In genomic region chr9:107511436-107511835, GRCm38 (mm10) we compare ENCODE assay signal across 15 mouse cellular contexts. TPM values are rescaled to one million over a fixed set of nuclear protein-coding genes. Genes with fewer than 3 reads are reported as not detected.
A peak's percentile ranks its signal among the peaks of the same experiment; 100 is the strongest.
DNase-seq lines count a peak whose midpoint lies in the region; ATAC-seq and TF ChIP-seq lines count a peak whose summit lies in the region.
"Had no signal": no experiment of that assay in that cellular context is flagged by ENCODE, and none has a peak within 500 bp of the region (broad histone marks: within the 10 kb centered on the region; RNA-seq: fewer than 3 reads in every experiment).

No protein-coding gene starts in this region.

- H3K9ac ChIP-seq in heart, embryonic 13.5 days: peak overlapping the region; percentile 47; the same call in 1 of the 2 replicates
- H3K9ac ChIP-seq in forebrain, embryonic 13.5 days: peak overlapping the region; percentile 22; the same call in 1 of the 2 replicates
- no peak overlapping the region for H3K9ac ChIP-seq in midbrain, embryonic 15.5 days
- H3K9ac ChIP-seq: intestine, embryonic 15.5 days; liver, embryonic 12.5 days had no signal

- H3K4me2 ChIP-seq in heart, embryonic 13.5 days: no peak overlapping the region
- H3K4me2 ChIP-seq in forebrain, embryonic 13.5 days: no peak overlapping the region
- no peak overlapping the region for H3K4me2 ChIP-seq in midbrain, embryonic 15.5 days
- H3K4me2 ChIP-seq: intestine, embryonic 15.5 days; liver, embryonic 12.5 days had no signal

- intact Hi-C loops in heart, postnatal 25 days (cut with DNase I): loop anchor here (5.0 kb wide), 1 partner anchor 219 kb away; no protein-coding TSS in a partner anchor

- no peak for DNase-seq in heart, postnatal 25 days (ENCODE audit: low spot score)
- peak; percentile 30 for DNase-seq in Patski (ENCODE audit: low read depth, low spot score)
- DNase-seq in frontal cortex, adult 2 months (ENCODE audit: extremely low spot score in 1 of 2, low spot score in 1 of 2): no peak
- DNase-seq in spleen, postnatal 36 days (ENCODE audit: low spot score in 2 of 2): no peak
- no peak for DNase-seq in spleen, adult 12 weeks (ENCODE audit: low spot score)
- DNase-seq: gastrocnemius, postnatal 10 days; lung, postnatal 14 days; right cerebral cortex, postnatal 4 days; thymus, postnatal 36 days had no signal

- POLR2A ChIA-PET in Patski (lab: Charles Lee): no interaction called here

- CTCF ChIA-PET in Patski (lab: Charles Lee): interaction anchor here (0.9 kb wide), 1 partner anchor 153 kb away, joined by 3 read pairs; no protein-coding TSS in a partner anchor

- no peaks in the 10 kb centered on the region for H3K36me3 ChIP-seq in heart, embryonic 13.5 days
- no peaks in the 10 kb centered on the region for H3K36me3 ChIP-seq in forebrain, embryonic 13.5 days (ENCODE audit: poor library complexity, severe bottlenecking)
- H3K36me3 ChIP-seq in midbrain, embryonic 15.5 days (replicated peaks): no peaks in the 10 kb centered on the region
- H3K36me3 ChIP-seq: intestine, embryonic 15.5 days; liver, embryonic 12.5 days had no signal

- in situ Hi-C loops in Patski (cut with MboI; ENCODE audit: low pct_unique_long_range_greater_than_20kb): loop anchor here (5.0 kb wide), 2 partner anchors 144 to 219 kb away; no protein-coding TSS in a partner anchor

- TF ChIP-seq CTCF in Patski (IDR thresholded peaks at IDR 0.05): no peak

- peaks cover 36% of the 10 kb centered on the region for H3K4me1 ChIP-seq in heart, embryonic 13.5 days
- H3K4me1 ChIP-seq in forebrain, embryonic 13.5 days: peaks cover 64% of the 10 kb centered on the region
- H3K4me1 ChIP-seq in midbrain, embryonic 15.5 days: peaks cover 35% of the 10 kb centered on the region
- H3K4me1 ChIP-seq: intestine, embryonic 15.5 days; liver, embryonic 12.5 days had no signal

- H3K4me3 ChIP-seq in heart, embryonic 13.5 days: no peak overlapping the region
- no peak overlapping the region for H3K4me3 ChIP-seq in forebrain, embryonic 13.5 days
- H3K4me3 ChIP-seq in midbrain, embryonic 15.5 days: no peak overlapping the region
- H3K4me3 ChIP-seq: intestine, embryonic 15.5 days; liver, embryonic 12.5 days had no signal

- H3K27me3 ChIP-seq in heart, embryonic 13.5 days (replicated peaks): peaks cover 28% of the 10 kb centered on the region; the same call in 1 of the 2 replicates
- peaks cover 35% of the 10 kb centered on the region for H3K27me3 ChIP-seq in Patski
- H3K27me3 ChIP-seq in forebrain, embryonic 13.5 days: 0 out of 2 replicates have a peak, but pooled peaks cover 3% of the 10 kb centered on the region
- H3K27me3 ChIP-seq in midbrain, embryonic 15.5 days (replicated peaks): no peaks in the 10 kb centered on the region

- no peak for ATAC-seq in heart, embryonic 13.5 days (ENCODE audit: extremely low read depth, insufficient number of reproducible peaks, low FRiP score, low TSS enrichment)
- no peak for ATAC-seq in Patski
- ATAC-seq in forebrain, embryonic 13.5 days: no peak
- ATAC-seq in midbrain, embryonic 15.5 days (replicated peaks): 0 out of 2 replicates have a peak, but pooled peaks have one; percentile 13
- ATAC-seq: intestine, embryonic 15.5 days; liver, embryonic 12.5 days had no signal

- H3K27ac ChIP-seq in heart, embryonic 13.5 days (replicated peaks): no peak overlapping the region
- H3K27ac ChIP-seq in forebrain, embryonic 13.5 days: peak overlapping the region; percentile 48
- peak overlapping the region; percentile 66 for H3K27ac ChIP-seq in midbrain, embryonic 15.5 days
- H3K27ac ChIP-seq: intestine, embryonic 15.5 days; liver, embryonic 12.5 days had no signal

- WGBS in heart, embryonic 13.5 days: 42% methylated on average over 8 of the region's 8 CpGs
- WGBS in forebrain, embryonic 13.5 days: 46% methylated on average over 8 of the region's 8 CpGs
- WGBS in midbrain, embryonic 15.5 days: 38% methylated on average over 8 of the region's 8 CpGs

- H3K9me3 ChIP-seq in heart, embryonic 13.5 days: no peaks in the 10 kb centered on the region
- no peaks in the 10 kb centered on the region for H3K9me3 ChIP-seq in forebrain, embryonic 13.5 days (replicated peaks)
- no peaks in the 10 kb centered on the region for H3K9me3 ChIP-seq in midbrain, embryonic 15.5 days
- H3K9me3 ChIP-seq: intestine, embryonic 15.5 days; liver, embryonic 12.5 days had no signal

RNA-seq across cellular contexts. Expression of gene Tmem115, which starts 22.3 kb away (rescaled TPM):
- polyA plus RNA-seq in heart, embryonic 13.5 days (2015; fragmentation: Nextera tagmentation; extraction: Ambion mirVana): 30.4 and 32.3 TPM in 2 replicates
- total RNA-seq in heart, postnatal 25 days (2021): 10 to 100 TPM; 20.6 to 21.4 TPM
- 41.1 TPM for polyA plus RNA-seq in Patski (2021)
- 36.9 TPM in 2 replicates for polyA plus RNA-seq in forebrain, embryonic 13.5 days (2015; fragmentation: Nextera tagmentation; extraction: Ambion mirVana)
- polyA plus RNA-seq in midbrain, embryonic 15.5 days (2015; fragmentation: Nextera tagmentation; extraction: Ambion mirVana): 48.0 and 50.5 TPM in 2 replicates
- polyA plus RNA-seq in frontal cortex, adult 2 months (2012; rRNA removed): 29.7 and 32.1 TPM in 2 replicates

RNA-seq across cellular contexts. Expression of gene Cyb561d2, which starts 30.6 kb away (rescaled TPM):
- 17.7 and 19.1 TPM in 2 replicates for polyA plus RNA-seq in heart, embryonic 13.5 days (2015; fragmentation: Nextera tagmentation; extraction: Ambion mirVana)
- 1 to 10 TPM; 3.1 to 3.5 TPM for total RNA-seq in heart, postnatal 25 days (2021)
- polyA plus RNA-seq in Patski (2021): 26.2 TPM
- polyA plus RNA-seq in forebrain, embryonic 13.5 days (2015; fragmentation: Nextera tagmentation; extraction: Ambion mirVana): 23.2 and 25.7 TPM in 2 replicates
- polyA plus RNA-seq in midbrain, embryonic 15.5 days (2015; fragmentation: Nextera tagmentation; extraction: Ambion mirVana): 45.1 and 45.7 TPM in 2 replicates
- 27.0 and 27.2 TPM in 2 replicates for polyA plus RNA-seq in frontal cortex, adult 2 months (2012; rRNA removed)

RNA-seq across cellular contexts. Expression of gene Nprl2, which starts 30.6 kb away (rescaled TPM):
- polyA plus RNA-seq in heart, embryonic 13.5 days (2015; fragmentation: Nextera tagmentation; extraction: Ambion mirVana): 27.8 and 27.9 TPM in 2 replicates
- 10 to 100 TPM; 17.3 to 18.9 TPM for total RNA-seq in heart, postnatal 25 days (2021)
- 32.0 TPM for polyA plus RNA-seq in Patski (2021)
- 59.0 and 61.9 TPM in 2 replicates for polyA plus RNA-seq in forebrain, embryonic 13.5 days (2015; fragmentation: Nextera tagmentation; extraction: Ambion mirVana)
- 78.4 and 81.6 TPM in 2 replicates for polyA plus RNA-seq in midbrain, embryonic 15.5 days (2015; fragmentation: Nextera tagmentation; extraction: Ambion mirVana)
- polyA plus RNA-seq in frontal cortex, adult 2 months (2012; rRNA removed): 65.1 and 65.7 TPM in 2 replicates

RNA-seq across cellular contexts. Expression of gene Zmynd10, which starts 35.7 kb away (rescaled TPM):
- not detected in 2 replicates for polyA plus RNA-seq in heart, embryonic 13.5 days (2015; fragmentation: Nextera tagmentation; extraction: Ambion mirVana)
- total RNA-seq in heart, postnatal 25 days (2021): not detected
- 7.3 TPM for polyA plus RNA-seq in Patski (2021)
- 2.0 and 4.0 TPM in 2 replicates for polyA plus RNA-seq in forebrain, embryonic 13.5 days (2015; fragmentation: Nextera tagmentation; extraction: Ambion mirVana)
- polyA plus RNA-seq in midbrain, embryonic 15.5 days (2015; fragmentation: Nextera tagmentation; extraction: Ambion mirVana): 4.6 TPM in 2 replicates
- polyA plus RNA-seq in frontal cortex, adult 2 months (2012; rRNA removed): 6.1 and 7.8 TPM in 2 replicates
- total RNA-seq: monocyte, adult 5-6 weeks had no signal
- polyA plus RNA-seq: liver, embryonic 12.5 days had no signal

RNA-seq across cellular contexts. Expression of gene Rassf1, which starts 39.9 kb away (rescaled TPM):
- polyA plus RNA-seq in heart, embryonic 13.5 days (2015; fragmentation: Nextera tagmentation; extraction: Ambion mirVana): 47.6 and 56.1 TPM in 2 replicates
- total RNA-seq in heart, postnatal 25 days (2021): 10 to 100 TPM; 12.1 to 16.7 TPM
- 51.8 TPM for polyA plus RNA-seq in Patski (2021)
- 39.3 and 43.2 TPM in 2 replicates for polyA plus RNA-seq in forebrain, embryonic 13.5 days (2015; fragmentation: Nextera tagmentation; extraction: Ambion mirVana)
- polyA plus RNA-seq in midbrain, embryonic 15.5 days (2015; fragmentation: Nextera tagmentation; extraction: Ambion mirVana): 44.4 and 45.3 TPM in 2 replicates
- polyA plus RNA-seq in frontal cortex, adult 2 months (2012; rRNA removed): 25.0 and 25.2 TPM in 2 replicates
